Mouse (Mus musculus): Measurements from ENCODE around the gene Usp12. TPM values are rescaled to one million over a fixed set of nuclear protein-coding genes. Genes with fewer than 3 reads are reported as not detected.
A peak's percentile ranks its signal among the peaks of the same experiment; 100 is the strongest.

Gene Usp12
- polyA plus RNA-seq, 1 experiment = 27.6 TPM

- TF ChIP-seq CTCF (IDR thresholded peaks at IDR 0.05; ENCODE audit: borderline replicate concordance, extremely low read depth, insufficient read depth, insufficient read length) (no peak), POLR2A (IDR thresholded peaks at IDR 0.05; ENCODE audit: borderline replicate concordance, extremely low read depth, insufficient read depth, insufficient read length, poor library complexity, severe bottlenecking) (peak; percentile 85; the same call in 1 of the 2 replicates)
- peak; percentile 98 for DNase-seq (ENCODE audit: low read depth)
These were observed 38.1 kb upstream of the Usp12 start, which contains the start of gene Rpl21 for GRCm38 (mm10) chr5:146832769-146833448. Rpl21 (plus strand) TSS chr5:146832890.

DNA sequence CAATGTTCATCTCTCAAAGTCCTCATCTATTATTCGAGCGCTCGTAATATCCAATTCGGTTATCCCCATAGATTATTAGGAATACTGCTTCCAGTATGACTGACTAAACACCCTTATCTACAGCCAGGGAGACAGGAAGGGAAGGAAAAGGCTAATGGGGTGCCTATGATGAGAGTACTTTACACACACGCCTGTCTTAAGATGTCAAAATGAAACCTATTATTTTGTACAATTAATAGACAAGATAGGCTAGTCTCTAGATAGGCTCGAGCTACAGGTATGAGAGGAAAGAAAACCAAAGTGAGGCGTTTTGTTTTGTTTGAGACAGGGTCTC, 37.6 kb upstream of the Usp12 start:
- no peak for TF ChIP-seq POLR2A (IDR thresholded peaks at IDR 0.05; ENCODE audit: borderline replicate concordance, extremely low read depth, insufficient read depth, insufficient read length, poor library complexity, severe bottlenecking)
- no peak for TF ChIP-seq CTCF (IDR thresholded peaks at IDR 0.05; ENCODE audit: borderline replicate concordance, extremely low read depth, insufficient read depth, insufficient read length)
- DNase-seq (ENCODE audit: low read depth) = no peak

DNA sequence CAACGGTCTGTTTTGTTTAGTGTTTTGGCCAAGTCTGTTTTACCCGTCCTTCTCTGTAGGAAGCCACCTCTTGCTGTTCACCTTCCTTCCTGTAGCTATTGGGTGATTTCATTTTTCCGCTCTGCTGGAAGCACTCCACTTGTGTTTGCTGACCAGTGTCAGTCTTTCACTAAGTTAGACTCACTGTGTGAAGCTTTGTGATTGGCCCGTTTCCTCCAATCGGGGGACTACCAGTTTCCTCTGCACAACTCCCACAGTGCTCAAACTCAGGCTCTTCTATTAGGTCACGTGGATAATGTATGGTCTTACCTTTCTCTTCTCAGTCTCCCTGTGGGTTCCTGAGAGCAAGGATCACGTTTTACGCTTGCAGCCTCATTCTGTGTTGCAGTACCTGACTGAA, 34.7 kb upstream of the Usp12 start:
- no peak for TF ChIP-seq CTCF (IDR thresholded peaks at IDR 0.05; ENCODE audit: borderline replicate concordance, extremely low read depth, insufficient read depth, insufficient read length)
- no peak for TF ChIP-seq POLR2A (IDR thresholded peaks at IDR 0.05; ENCODE audit: borderline replicate concordance, extremely low read depth, insufficient read depth, insufficient read length, poor library complexity, severe bottlenecking)
- no peak for DNase-seq (ENCODE audit: low read depth)

DNA sequence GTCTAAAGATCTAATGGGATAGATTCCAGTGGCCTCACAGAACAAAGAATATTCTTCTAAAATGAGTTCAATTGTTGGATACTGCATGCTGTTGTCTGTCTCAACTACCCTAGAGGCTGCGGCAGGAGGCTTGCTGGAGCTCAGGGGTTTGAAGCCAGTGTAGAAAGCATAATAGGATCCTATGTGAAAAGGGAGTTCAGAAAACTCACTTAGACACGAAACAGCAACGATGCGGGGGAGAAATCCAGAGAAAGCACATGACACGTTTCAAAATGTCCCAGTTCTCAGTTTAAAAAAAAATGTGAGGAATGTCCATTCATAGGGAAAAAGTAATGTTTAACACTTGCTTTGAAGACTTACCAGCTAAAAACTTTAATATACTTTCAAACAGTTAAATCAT, 28.2 kb upstream of the Usp12 start:
- TF ChIP-seq CTCF (IDR thresholded peaks at IDR 0.05; ENCODE audit: borderline replicate concordance, extremely low read depth, insufficient read depth, insufficient read length) (no peak), POLR2A (IDR thresholded peaks at IDR 0.05; ENCODE audit: borderline replicate concordance, extremely low read depth, insufficient read depth, insufficient read length, poor library complexity, severe bottlenecking) (no peak)
- DNase-seq (ENCODE audit: low read depth) = no peak

- peak; percentile 32 for DNase-seq (ENCODE audit: low read depth)
- TF ChIP-seq POLR2A (IDR thresholded peaks at IDR 0.05; ENCODE audit: borderline replicate concordance, extremely low read depth, insufficient read depth, insufficient read length, poor library complexity, severe bottlenecking) (no peak), CTCF (IDR thresholded peaks at IDR 0.05; ENCODE audit: borderline replicate concordance, extremely low read depth, insufficient read depth, insufficient read length) (no peak)
These were observed 24.3 kb upstream of the Usp12 start for GRCm38 (mm10) chr5:146818906-146819623.

- TF ChIP-seq CTCF (IDR thresholded peaks at IDR 0.05; ENCODE audit: borderline replicate concordance, extremely low read depth, insufficient read depth, insufficient read length) (no peak), POLR2A (IDR thresholded peaks at IDR 0.05; ENCODE audit: borderline replicate concordance, extremely low read depth, insufficient read depth, insufficient read length, poor library complexity, severe bottlenecking) (no peak)
- no peak for DNase-seq (ENCODE audit: low read depth)
These were observed 22.8 kb upstream of the Usp12 start for GRCm38 (mm10) chr5:146817583-146817982.

GRCm38 (mm10) chr5:146815394-146815793, 20.6 kb upstream of the Usp12 start:
- no peak for DNase-seq (ENCODE audit: low read depth)
- TF ChIP-seq POLR2A (IDR thresholded peaks at IDR 0.05; ENCODE audit: borderline replicate concordance, extremely low read depth, insufficient read depth, insufficient read length, poor library complexity, severe bottlenecking) (no peak), CTCF (IDR thresholded peaks at IDR 0.05; ENCODE audit: borderline replicate concordance, extremely low read depth, insufficient read depth, insufficient read length) (no peak)

DNA sequence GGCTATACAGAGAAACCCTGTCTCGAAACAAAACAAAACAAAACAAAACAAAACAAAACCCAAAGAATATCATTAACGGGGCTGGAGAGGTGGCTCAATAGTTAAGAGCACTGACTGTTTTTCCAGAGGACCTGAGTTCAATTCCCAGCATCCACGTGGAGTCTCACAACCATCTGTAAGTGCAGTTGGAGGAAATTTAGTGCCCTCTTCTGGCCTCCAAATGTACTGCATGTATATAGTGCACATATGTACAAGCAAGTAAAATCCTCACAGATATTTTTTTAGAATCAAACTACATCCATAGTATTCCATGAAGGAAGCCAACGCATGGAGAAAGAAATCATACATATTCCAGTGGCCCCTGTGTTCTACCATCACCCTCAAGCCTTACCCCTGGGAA, 18.6 kb upstream of the Usp12 start:
- DNase-seq (ENCODE audit: low read depth) = no peak
- no peak for TF ChIP-seq POLR2A (IDR thresholded peaks at IDR 0.05; ENCODE audit: borderline replicate concordance, extremely low read depth, insufficient read depth, insufficient read length, poor library complexity, severe bottlenecking)
- TF ChIP-seq CTCF (IDR thresholded peaks at IDR 0.05; ENCODE audit: borderline replicate concordance, extremely low read depth, insufficient read depth, insufficient read length) = no peak

DNA sequence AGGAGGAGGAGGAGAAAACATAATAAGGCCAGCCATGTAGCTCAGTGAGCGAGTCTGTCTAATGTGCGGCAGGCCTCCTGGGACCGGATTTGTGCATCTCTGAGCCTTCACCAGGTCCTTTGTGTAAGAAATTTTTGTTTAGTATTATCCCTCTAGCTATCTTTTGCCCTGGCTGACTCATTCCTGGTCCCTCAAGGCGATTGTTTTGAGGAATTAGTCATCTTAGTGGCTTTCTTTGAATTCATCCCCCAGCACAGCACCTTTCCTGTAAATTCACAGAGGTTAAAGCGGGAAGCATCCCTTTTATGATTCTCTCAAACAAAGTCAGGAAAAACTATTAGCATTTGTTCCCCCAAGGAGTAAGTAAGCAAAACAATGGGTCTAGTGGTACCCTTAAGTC, 18.1 kb upstream of the Usp12 start:
- no peak for TF ChIP-seq CTCF (IDR thresholded peaks at IDR 0.05; ENCODE audit: borderline replicate concordance, extremely low read depth, insufficient read depth, insufficient read length)
- no peak for TF ChIP-seq POLR2A (IDR thresholded peaks at IDR 0.05; ENCODE audit: borderline replicate concordance, extremely low read depth, insufficient read depth, insufficient read length, poor library complexity, severe bottlenecking)
- DNase-seq (ENCODE audit: low read depth) = no peak

- DNase-seq (ENCODE audit: low read depth) = no peak
- TF ChIP-seq CTCF (IDR thresholded peaks at IDR 0.05; ENCODE audit: borderline replicate concordance, extremely low read depth, insufficient read depth, insufficient read length) = no peak
- no peak for TF ChIP-seq POLR2A (IDR thresholded peaks at IDR 0.05; ENCODE audit: borderline replicate concordance, extremely low read depth, insufficient read depth, insufficient read length, poor library complexity, severe bottlenecking)
These were observed 15.1 kb upstream of the Usp12 start for GRCm38 (mm10) chr5:146809951-146810350.

DNA sequence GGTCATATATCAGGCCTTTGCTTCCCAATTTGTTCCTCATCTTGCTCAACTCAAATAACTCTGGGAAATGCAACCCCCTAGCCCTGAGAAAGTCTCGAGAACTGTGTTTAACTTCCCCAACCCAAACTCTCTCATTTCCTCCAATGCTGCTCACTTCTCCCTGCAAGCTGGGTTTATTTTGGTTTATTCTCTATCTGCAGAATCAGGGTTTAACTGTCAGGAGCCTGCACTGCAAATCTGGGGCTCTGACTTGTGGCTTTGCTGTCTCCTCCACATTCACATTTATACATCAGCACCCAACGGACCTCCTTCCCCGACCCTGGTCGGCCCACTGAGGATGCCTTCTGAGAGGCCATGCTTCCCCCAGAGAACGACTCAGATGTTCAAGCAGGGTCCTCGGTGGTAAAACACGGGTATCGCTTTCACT, 11.2 kb upstream of the Usp12 start:
- DNase-seq (ENCODE audit: low read depth) = no peak
- TF ChIP-seq CTCF (IDR thresholded peaks at IDR 0.05; ENCODE audit: borderline replicate concordance, extremely low read depth, insufficient read depth, insufficient read length) (no peak), POLR2A (IDR thresholded peaks at IDR 0.05; ENCODE audit: borderline replicate concordance, extremely low read depth, insufficient read depth, insufficient read length, poor library complexity, severe bottlenecking) (no peak)

DNA sequence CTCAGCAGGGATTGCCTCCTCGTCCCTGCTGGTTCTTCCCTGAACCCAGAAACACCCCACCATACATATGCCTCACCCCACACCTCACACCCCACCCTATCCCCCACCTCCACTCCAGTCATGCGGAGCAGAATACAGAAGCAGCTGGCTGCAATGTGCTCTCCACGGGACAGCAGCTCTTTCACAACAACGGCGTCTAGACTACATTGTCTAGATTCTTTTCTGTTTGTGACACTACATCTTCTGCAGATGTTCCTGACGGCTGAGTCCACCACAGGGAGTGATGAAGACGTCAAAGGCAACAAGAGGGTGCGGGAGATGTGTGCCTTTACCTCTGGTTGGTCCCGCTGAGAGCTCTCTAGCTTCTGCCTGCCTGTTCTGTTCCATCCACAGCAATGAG, 3.2 kb upstream of the Usp12 start:
- no peak for TF ChIP-seq CTCF (IDR thresholded peaks at IDR 0.05; ENCODE audit: borderline replicate concordance, extremely low read depth, insufficient read depth, insufficient read length)
- TF ChIP-seq POLR2A (IDR thresholded peaks at IDR 0.05; ENCODE audit: borderline replicate concordance, extremely low read depth, insufficient read depth, insufficient read length, poor library complexity, severe bottlenecking) = no peak
- DNase-seq (ENCODE audit: low read depth) = no peak

Measured in brain, embryonic 14.5 days (tissue).